Mouse (Mus musculus) E14TG2a.4 (cell line): ENCODE results near the gene Diras2.
A peak's percentile ranks its signal among the peaks of the same experiment; 100 is the strongest.

Source experiments
- H3K27me3 ChIP-seq: 2 replicates; pipeline ENCODE4 v1.6.1; 2014; ENCODE audit warnings: low read length, control low read depth; ENCODE audit not compliant: insufficient read depth
- H3K36me3 ChIP-seq: 2 replicates; pipeline ENCODE4 v1.6.1; 2014; ENCODE audit warnings: low read length, control low read depth; ENCODE audit not compliant: insufficient read depth
- H3K4me1 ChIP-seq: replicated peaks from 2 replicates; pipeline ENCODE4 v1.6.1; 2014; ENCODE audit warnings: low read depth, low read length, control low read depth
- H3K4me3 ChIP-seq: replicated peaks from 2 replicates; pipeline ENCODE4 v1.5.1; 2014; ENCODE audit warnings: mild to moderate bottlenecking, low read length
- H3K9me3 ChIP-seq: 2 replicates; pipeline ENCODE4 v1.6.1; 2014; ENCODE audit warnings: low read length, control low read depth
- CTCF ChIP-seq: conservative IDR thresholded peaks from 2 replicates; pipeline ENCODE4 v1.5.1; 2014; ENCODE audit warnings: low read length
- NANOG ChIP-seq: IDR thresholded peaks from 2 replicates; pipeline ENCODE4 v1.6.1; 2014; ENCODE audit warnings: borderline replicate concordance, low read length, mixed read lengths
- POU5F1 ChIP-seq: IDR thresholded peaks from 2 replicates; pipeline ENCODE4 v1.6.1; 2014; ENCODE audit warnings: low read length, borderline replicate concordance

The Diras2 gene

GRCm38 (mm10) chr13:52501686-52502085, 29.4 kb downstream of the Diras2 start:
- H3K36me3 ChIP-seq = no peaks in the 10 kb centered on the region
- H3K4me1 ChIP-seq = no peaks in the 10 kb centered on the region
- H3K4me3 ChIP-seq = no peak overlapping the region
- no peaks in the 10 kb centered on the region for H3K27me3 ChIP-seq
- TF ChIP-seq NANOG (no peak), CTCF (no peak), POU5F1 (no peak)
- H3K9me3 ChIP-seq = no peaks in the 10 kb centered on the region

- Histone ChIP-seq H3K27me3 (no peaks in the 10 kb centered on the region), H3K9me3 (no peaks in the 10 kb centered on the region), H3K4me3 (no peak overlapping the region), H3K4me1 (no peaks in the 10 kb centered on the region), H3K36me3 (no peaks in the 10 kb centered on the region)
- TF ChIP-seq POU5F1 = no peak
- TF ChIP-seq CTCF = no peak
- no peak for TF ChIP-seq NANOG
Observed at GRCm38 (mm10) chr13:52497029-52497550, 34.0 kb downstream of the Diras2 start.

- Histone ChIP-seq H3K4me3 (no peak overlapping the region), H3K9me3 (peaks cover 21% of the 10 kb centered on the region), H3K36me3 (no peaks in the 10 kb centered on the region), H3K27me3 (no peaks in the 10 kb centered on the region), H3K4me1 (no peaks in the 10 kb centered on the region)
- TF ChIP-seq NANOG (no peak), POU5F1 (no peak), CTCF (no peak)
Observed at GRCm38 (mm10) chr13:52488821-52489220, 42.3 kb downstream of the Diras2 start.

GRCm38 (mm10) chr13:52484064-52484463, 47.0 kb downstream of the Diras2 start:
- no peaks in the 10 kb centered on the region for H3K27me3 ChIP-seq
- peaks cover 11% of the 10 kb centered on the region for H3K9me3 ChIP-seq
- no peaks in the 10 kb centered on the region for H3K36me3 ChIP-seq
- H3K4me3 ChIP-seq = no peak overlapping the region
- TF ChIP-seq CTCF (no peak), POU5F1 (no peak)
- H3K4me1 ChIP-seq = no peaks in the 10 kb centered on the region

GRCm38 (mm10) chr13:52481786-52482185, 49.3 kb downstream of the Diras2 start:
- H3K27me3 ChIP-seq = no peaks in the 10 kb centered on the region
- TF ChIP-seq NANOG (no peak), POU5F1 (no peak), CTCF (no peak)
- no peak overlapping the region for H3K4me3 ChIP-seq
- no peaks in the 10 kb centered on the region for H3K4me1 ChIP-seq
- H3K36me3 ChIP-seq = no peaks in the 10 kb centered on the region
- H3K9me3 ChIP-seq = no peaks in the 10 kb centered on the region

- Histone ChIP-seq H3K9me3 (no peaks in the 10 kb centered on the region), H3K4me3 (no peak overlapping the region), H3K27me3 (no peaks in the 10 kb centered on the region), H3K4me1 (no peaks in the 10 kb centered on the region), H3K36me3 (no peaks in the 10 kb centered on the region)
- TF ChIP-seq POU5F1 (no peak), NANOG (no peak), CTCF (no peak)
Observed at GRCm38 (mm10) chr13:52479146-52479545, 51.9 kb downstream of the Diras2 start.

- TF ChIP-seq NANOG = no peak
- no peaks in the 10 kb centered on the region for H3K4me1 ChIP-seq
- no peaks in the 10 kb centered on the region for H3K36me3 ChIP-seq
- H3K27me3 ChIP-seq = peaks cover 3% of the 10 kb centered on the region; the same call in 1 of the 2 replicates
- H3K4me3 ChIP-seq = no peak overlapping the region
- H3K9me3 ChIP-seq = no peaks in the 10 kb centered on the region
Observed at GRCm38 (mm10) chr13:52476998-52477601, 54.0 kb downstream of the Diras2 start.

GRCm38 (mm10) chr13:52476222-52476621, 54.9 kb downstream of the Diras2 start:
- H3K9me3 ChIP-seq = no peaks in the 10 kb centered on the region
- no peaks in the 10 kb centered on the region for H3K36me3 ChIP-seq
- no peaks in the 10 kb centered on the region for H3K4me1 ChIP-seq
- peaks cover 3% of the 10 kb centered on the region; the same call in 1 of the 2 replicates for H3K27me3 ChIP-seq
- peak; percentile 91 for TF ChIP-seq CTCF
- TF ChIP-seq NANOG = no peak
- TF ChIP-seq POU5F1 = no peak
- no peak overlapping the region for H3K4me3 ChIP-seq

- no peaks in the 10 kb centered on the region for H3K4me1 ChIP-seq
- H3K9me3 ChIP-seq = no peaks in the 10 kb centered on the region
- H3K36me3 ChIP-seq = no peaks in the 10 kb centered on the region
- no peak overlapping the region for H3K4me3 ChIP-seq
- peaks cover 3% of the 10 kb centered on the region; the same call in 1 of the 2 replicates for H3K27me3 ChIP-seq
- TF ChIP-seq NANOG (no peak), POU5F1 (no peak), CTCF (no peak)
Observed at GRCm38 (mm10) chr13:52475264-52475663, 55.8 kb downstream of the Diras2 start.
